Mouse (Mus musculus) MEL (cell line): ENCODE measurements at regions not wholly inside any gene's neighbourhood (a gene's known extent, or its start where the extent isn't known, plus 50 kb on each side); places are given as distances from the start of the nearest gene placed in this dataset.

Experiments
- DNase-seq: peaks from one replicate; pipeline ENCODE4 v3.0.0; 2011; ENCODE audit warnings: low read depth, low spot score
- H3K27ac ChIP-seq: 2 replicates; pipeline ENCODE4 v1.5.1; 2012; ENCODE audit warnings: low read depth, mild to moderate bottlenecking, control low read depth, low read length, moderate library complexity; ENCODE audit not compliant: control insufficient read depth
- H3K27me3 ChIP-seq, 2 experiments: fragments of 150-350 bp in 1 of 2; sonication (generic) in 1 of 2; 2 replicates each; pipeline ENCODE4 v1.6.1; 2012; ENCODE audit warnings: low read length in 2 of 2, mild to moderate bottlenecking in 2 of 2, improper control_type of control experiment in 1 of 2, moderate library complexity in 1 of 2; ENCODE audit not compliant: insufficient read depth in 2 of 2, control insufficient read depth in 1 of 2
- H3K36me3 ChIP-seq, 2 experiments: 2 replicates each; pipeline ENCODE4 v1.6.1; 2012 to 2014; ENCODE audit warnings: low read length in 2 of 2, improper control_type of control experiment in 1 of 2, inconsistent platforms in 1 of 2, mild to moderate bottlenecking in 1 of 2; ENCODE audit not compliant: insufficient read depth in 2 of 2, control insufficient read depth in 1 of 2
- H3K4me1 ChIP-seq, 2 experiments: fragments of 150-350 bp in 1 of 2; sonication (generic) in 1 of 2; 2 replicates each; pipeline ENCODE4 v1.6.1; 2012; ENCODE audit warnings: low read length in 2 of 2, improper control_type of control experiment in 1 of 2, mild to moderate bottlenecking in 1 of 2; ENCODE audit not compliant: insufficient read depth in 2 of 2, control insufficient read depth in 1 of 2
- H3K4me3 ChIP-seq, 2 experiments: fragments of 150-350 bp in 1 of 2; sonication (generic) in 1 of 2; 2 replicates each; pipeline ENCODE4 v1.5.1; 2012; ENCODE audit warnings: low read depth in 2 of 2, low read length in 2 of 2, mild to moderate bottlenecking in 2 of 2, moderate library complexity in 2 of 2, control low read depth in 1 of 2, improper control_type of control experiment in 1 of 2; ENCODE audit not compliant: control insufficient read depth in 1 of 2, insufficient read depth in 1 of 2
- H3K79me2 ChIP-seq: 2 replicates; pipeline ENCODE4 v1.6.1; 2012; ENCODE audit warnings: mild to moderate bottlenecking, low read length, moderate library complexity; ENCODE audit not compliant: control insufficient read depth, poor library complexity, insufficient read depth
- H3K9ac ChIP-seq: 2 replicates; pipeline ENCODE4 v1.6.1; 2012; ENCODE audit warnings: low read depth, mild to moderate bottlenecking, control low read depth, low read length, moderate library complexity; ENCODE audit not compliant: control insufficient read depth, poor library complexity, severe bottlenecking
- H3K9me3 ChIP-seq: fragments of 150-350 bp; sonication (generic); replicated peaks from 2 replicates; pipeline ENCODE4 v1.6.1; 2012; ENCODE audit warnings: mild to moderate bottlenecking, low read length, improper control_type of control experiment, moderate library complexity; ENCODE audit not compliant: insufficient read depth
- BHLHE40 ChIP-seq: IDR thresholded peaks from 2 replicates; pipeline ENCODE4 v1.6.1; 2012; ENCODE audit warnings: low read depth, mild to moderate bottlenecking, inconsistent platforms, low read length, improper control_type of control experiment, borderline replicate concordance
- CHD1 ChIP-seq: IDR thresholded peaks from 2 replicates; pipeline ENCODE4 v1.6.1; 2012; ENCODE audit warnings: low read depth, mild to moderate bottlenecking, inconsistent platforms, low read length, improper control_type of control experiment
- CHD2 ChIP-seq: IDR thresholded peaks from 2 replicates; pipeline ENCODE4 v1.6.1; 2011; ENCODE audit warnings: low read length, improper control_type of control experiment
- ELF1 ChIP-seq: IDR thresholded peaks from 2 replicates; pipeline ENCODE4 v1.6.1; 2014; ENCODE audit warnings: low read depth, mild to moderate bottlenecking, inconsistent platforms, low read length, improper control_type of control experiment, moderate library complexity
- EP300 ChIP-seq, 2 experiments: IDR thresholded peaks; 2 replicates each; pipeline ENCODE4 v1.6.1; 2011; ENCODE audit warnings: improper control_type of control experiment in 2 of 2, low read length in 2 of 2, low read depth in 1 of 2, mild to moderate bottlenecking in 1 of 2
- ETS1 ChIP-seq: IDR thresholded peaks from 2 replicates; pipeline ENCODE4 v1.6.1; 2012; ENCODE audit warnings: low read depth, mild to moderate bottlenecking, inconsistent platforms, low read length, improper control_type of control experiment, moderate library complexity
- GABPA ChIP-seq: IDR thresholded peaks from 2 replicates; pipeline ENCODE4 v1.6.1; 2012; ENCODE audit warnings: low read depth, mild to moderate bottlenecking, inconsistent platforms, low read length, improper control_type of control experiment, moderate library complexity
- GATA1 ChIP-seq: IDR thresholded peaks from 2 replicates; pipeline ENCODE4 v1.6.1; 2011; ENCODE audit warnings: low read depth, low read length, improper control_type of control experiment
- HCFC1 ChIP-seq: IDR thresholded peaks from 2 replicates; pipeline ENCODE4 v1.6.1; 2012; ENCODE audit warnings: low read depth, mild to moderate bottlenecking, inconsistent platforms, low read length, improper control_type of control experiment, moderate library complexity
- JUND ChIP-seq: IDR thresholded peaks from 2 replicates; pipeline ENCODE4 v1.6.1; 2011; ENCODE audit warnings: low read depth, mild to moderate bottlenecking, improper control_type of control experiment, low read length
- KAT2A ChIP-seq: conservative IDR thresholded peaks from 2 replicates; pipeline ENCODE4 v1.6.1; 2012; ENCODE audit warnings: low read depth, low read length, improper control_type of control experiment, inconsistent platforms
- MAFK ChIP-seq: IDR thresholded peaks from 2 replicates; pipeline ENCODE4 v1.6.1; 2011; ENCODE audit warnings: low read depth, mild to moderate bottlenecking, low read length, improper control_type of control experiment, borderline replicate concordance
- MAX ChIP-seq: IDR thresholded peaks from 2 replicates; pipeline ENCODE4 v1.6.1; 2011; ENCODE audit warnings: low read length, improper control_type of control experiment
- MEF2A ChIP-seq: IDR thresholded peaks from 2 replicates; pipeline ENCODE4 v1.6.1; 2014; ENCODE audit warnings: low read depth, mild to moderate bottlenecking, inconsistent platforms, low read length, improper control_type of control experiment; ENCODE audit not compliant: poor library complexity, insufficient replicate concordance, severe bottlenecking; ENCODE audit errors: extremely low read depth
- MYB ChIP-seq: IDR thresholded peaks from 2 replicates; pipeline ENCODE4 v1.6.1; 2011; ENCODE audit warnings: mild to moderate bottlenecking, low read depth, low read length, improper control_type of control experiment
- MYC ChIP-seq: IDR thresholded peaks from 2 replicates; pipeline ENCODE4 v1.6.1; 2011; ENCODE audit warnings: low read depth, mild to moderate bottlenecking, low read length, improper control_type of control experiment, moderate library complexity
- NRF1 ChIP-seq: IDR thresholded peaks from 2 replicates; pipeline ENCODE4 v1.6.1; 2014; ENCODE audit warnings: low read depth, mild to moderate bottlenecking, inconsistent platforms, low read length, improper control_type of control experiment, moderate library complexity; ENCODE audit not compliant: poor library complexity, insufficient read depth, severe bottlenecking
- POLR2A ChIP-seq, 2 experiments: IDR thresholded peaks; 2 replicates each; pipeline ENCODE4 v1.6.1; 2011 to 2012; ENCODE audit warnings: low read length in 2 of 2, mild to moderate bottlenecking in 2 of 2, control low read depth in 1 of 2, improper control_type of control experiment in 1 of 2, low read depth in 1 of 2, moderate library complexity in 1 of 2; ENCODE audit not compliant: control insufficient read depth in 1 of 2, insufficient read depth in 1 of 2, poor library complexity in 1 of 2
- POLR2AphosphoS2 ChIP-seq: IDR thresholded peaks from 2 replicates; pipeline ENCODE4 v1.6.1; 2011; ENCODE audit warnings: low read length, improper control_type of control experiment
- POLR2AphosphoS5 ChIP-seq: IDR thresholded peaks from 2 replicates; pipeline ENCODE4 v1.6.1; 2012; ENCODE audit warnings: low read depth, borderline replicate concordance, mild to moderate bottlenecking, inconsistent platforms, low read length, moderate library complexity, mixed read lengths
- RAD21 ChIP-seq: IDR thresholded peaks from 2 replicates; pipeline ENCODE4 v1.6.1; 2011; ENCODE audit warnings: mild to moderate bottlenecking, low read depth, low read length, improper control_type of control experiment
- SIN3A ChIP-seq: IDR thresholded peaks from 2 replicates; pipeline ENCODE4 v1.6.1; 2012; ENCODE audit warnings: low read length, improper control_type of control experiment, inconsistent platforms
- SMC3 ChIP-seq: IDR thresholded peaks from 2 replicates; pipeline ENCODE4 v1.6.1; 2011; ENCODE audit warnings: low read depth, low read length, improper control_type of control experiment
- TAL1 ChIP-seq: IDR thresholded peaks from 2 replicates; pipeline ENCODE4 v1.6.1; 2012; ENCODE audit warnings: mild to moderate bottlenecking, inconsistent platforms, low read length, moderate library complexity, mixed read lengths
- TBP ChIP-seq: IDR thresholded peaks from 2 replicates; pipeline ENCODE4 v1.8.0; 2011; ENCODE audit warnings: low read depth, low read length, improper control_type of control experiment
- USF2 ChIP-seq, 2 experiments: IDR thresholded peaks; 2 replicates each; pipeline ENCODE4 v1.6.1; 2011 to 2012; ENCODE audit warnings: improper control_type of control experiment in 2 of 2, low read length in 2 of 2, borderline replicate concordance in 1 of 2, inconsistent platforms in 1 of 2, low read depth in 1 of 2, mild to moderate bottlenecking in 1 of 2; ENCODE audit not compliant: insufficient read depth in 1 of 2
- ZC3H11A ChIP-seq: IDR thresholded peaks from 2 replicates; pipeline ENCODE4 v1.6.1; 2012; ENCODE audit warnings: low read depth, mild to moderate bottlenecking, inconsistent platforms, low read length, improper control_type of control experiment
- ZKSCAN1 ChIP-seq: IDR thresholded peaks from 2 replicates; pipeline ENCODE4 v1.6.1; 2012; ENCODE audit warnings: low read depth, mild to moderate bottlenecking, inconsistent platforms, low read length, improper control_type of control experiment, moderate library complexity
- ZNF384 ChIP-seq: IDR thresholded peaks from 2 replicates; pipeline ENCODE4 v1.6.1; 2012; ENCODE audit warnings: low read depth, mild to moderate bottlenecking, inconsistent platforms, low read length, improper control_type of control experiment

DNA sequence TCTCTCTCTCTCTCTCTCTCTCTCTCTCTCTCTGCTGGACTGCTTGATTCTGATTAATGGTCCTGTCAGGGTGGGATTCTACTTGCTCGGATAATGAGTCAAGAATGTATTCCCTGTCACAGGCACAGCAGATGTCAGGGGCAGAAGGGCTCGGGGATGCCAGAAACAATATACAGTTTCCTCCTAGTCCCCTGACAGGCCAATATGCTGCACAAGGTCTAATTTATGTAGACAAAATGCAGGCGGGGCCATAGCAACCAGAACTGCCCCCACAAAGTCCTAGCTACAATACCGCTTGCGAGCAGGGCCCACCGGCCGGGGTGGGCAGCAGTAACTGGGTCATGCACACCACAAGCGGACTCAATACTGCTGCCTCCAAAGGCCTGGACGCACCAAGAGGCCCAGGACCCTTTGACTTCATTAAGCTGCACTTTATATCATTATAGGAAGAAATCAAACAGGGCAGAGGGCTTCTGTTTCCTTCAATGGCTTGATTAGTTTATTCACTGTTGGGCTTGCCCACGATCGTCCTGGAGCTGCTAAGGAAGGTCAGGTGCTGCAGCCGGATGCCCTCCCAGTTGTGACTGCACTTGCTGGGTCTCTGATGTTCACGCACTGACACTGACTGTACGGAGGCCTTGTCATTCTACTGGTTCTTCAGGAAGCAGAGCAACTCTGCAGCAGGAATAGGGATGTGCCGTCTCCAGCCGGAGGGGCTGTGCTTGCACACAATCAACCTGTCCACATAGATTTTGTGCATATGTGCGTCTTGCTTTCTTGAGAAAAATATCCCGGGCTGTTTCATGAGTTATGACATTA is 185.9 kb downstream of the Gm45692 start:
- Histone ChIP-seq H3K36me3 (no peaks in the 10 kb centered on the region), H3K4me3 (no peak overlapping the region), H3K27me3 (no peaks in the 10 kb centered on the region), H3K9ac (no peak overlapping the region)
- no peak for DNase-seq
- TF ChIP-seq GABPA, result no peak
- TF ChIP-seq CHD1, result no peak
- no peak for TF ChIP-seq ETS1
- TF ChIP-seq SIN3A, result no peak
- TF ChIP-seq KAT2A, result no peak
- TF ChIP-seq MYC, result no peak
- no peak for TF ChIP-seq POLR2AphosphoS2
- no peak for TF ChIP-seq JUND
- no peak for TF ChIP-seq ELF1
- TF ChIP-seq BHLHE40, result no peak
- no peak for TF ChIP-seq ZC3H11A
- TF ChIP-seq EP300 (IDR thresholded peaks at IDR 0.05; ENCODE audit: low read depth in 1 of 2, low read length in 2 of 2), result no peak
- TF ChIP-seq CHD2, result no peak
- no peak for TF ChIP-seq MYB
- no peak for TF ChIP-seq MAX
- TF ChIP-seq MEF2A, result no peak
- TF ChIP-seq MAFK, result no peak
- TF ChIP-seq GATA1, result no peak
- TF ChIP-seq, all 39 proteins: peak for 0
- H3K9me3 ChIP-seq, result no peaks in the 10 kb centered on the region
- no peaks in the 10 kb centered on the region for H3K4me1 ChIP-seq
- no peak overlapping the region for H3K27ac ChIP-seq
- no peaks in the 10 kb centered on the region for H3K79me2 ChIP-seq

DNA sequence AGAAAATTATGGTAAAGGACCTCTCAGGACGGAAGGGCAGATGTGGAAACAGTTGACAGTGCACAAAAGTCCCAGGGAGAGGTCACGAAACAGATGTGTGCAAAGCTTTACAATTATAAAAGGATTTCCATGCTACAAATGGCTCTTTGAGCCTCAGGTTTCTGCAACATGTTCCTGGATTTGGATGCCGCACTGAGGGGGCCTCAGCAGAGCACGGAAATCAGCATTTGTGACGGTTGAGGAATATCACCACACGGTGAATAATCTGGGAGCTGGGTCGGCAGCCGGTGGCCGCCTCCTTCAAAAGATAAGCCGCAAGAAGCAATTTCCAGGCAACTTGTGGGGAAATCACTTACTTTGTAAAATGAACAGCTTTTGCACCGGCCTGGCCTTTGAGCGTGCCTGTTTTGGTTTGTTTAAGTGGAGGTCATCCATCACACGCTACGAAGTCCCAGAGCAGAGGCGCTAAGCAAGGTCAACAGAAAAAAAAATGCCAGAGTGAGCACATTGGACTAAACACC is 188.8 kb downstream of the Gm45692 start:
- Histone ChIP-seq H3K9ac (no peak overlapping the region), H3K4me1 (no peaks in the 10 kb centered on the region), H3K4me3 (no peak overlapping the region), H3K79me2 (no peaks in the 10 kb centered on the region), H3K27me3 (no peaks in the 10 kb centered on the region), H3K36me3 (no peaks in the 10 kb centered on the region), H3K9me3 (no peaks in the 10 kb centered on the region), H3K27ac (no peak overlapping the region)
- TF ChIP-seq TAL1, result no peak
- no peak for TF ChIP-seq RAD21
- TF ChIP-seq EP300 (IDR thresholded peaks at IDR 0.05; ENCODE audit: low read depth in 1 of 2, low read length in 2 of 2), result no peak
- TF ChIP-seq ZKSCAN1, result no peak
- TF ChIP-seq ELF1, result no peak
- no peak for TF ChIP-seq HCFC1
- no peak for TF ChIP-seq SMC3
- no peak for TF ChIP-seq ETS1
- TF ChIP-seq POLR2AphosphoS2, result no peak
- no peak for TF ChIP-seq MYC
- no peak for TF ChIP-seq NRF1
- no peak for TF ChIP-seq ZNF384
- TF ChIP-seq POLR2A (IDR thresholded peaks at IDR 0.05; ENCODE audit: control insufficient read depth in 1 of 2, insufficient read depth in 1 of 2, low read depth in 1 of 2, low read length in 2 of 2, poor library complexity in 1 of 2), result no peak
- no peak for TF ChIP-seq MEF2A
- TF ChIP-seq ZC3H11A, result no peak
- no peak for TF ChIP-seq BHLHE40
- TF ChIP-seq USF2 (IDR thresholded peaks at IDR 0.05; ENCODE audit: borderline replicate concordance in 1 of 2, insufficient read depth in 1 of 2, low read depth in 1 of 2, low read length in 2 of 2), result no peak
- no peak for TF ChIP-seq CHD2
- TF ChIP-seq TBP, result no peak
- TF ChIP-seq POLR2AphosphoS5, result no peak
- no peak for DNase-seq
